Mouse (Mus musculus) ES-E14 (cell line): ENCODE measurements at regions not wholly inside any gene's neighbourhood (a gene's known extent, or its start where the extent isn't known, plus 50 kb on each side); places are given as distances from the start of the nearest gene placed in this dataset.

Experiments
- DNase-seq: peaks from one replicate; pipeline ENCODE4 v3.0.0-alpha.2; 2013; ENCODE audit warnings: low read depth, low spot score
- H3K27ac ChIP-seq: 2 replicates; pipeline ENCODE4 v1.5.1; 2012; ENCODE audit warnings: low read depth, mild to moderate bottlenecking, low read length, moderate library complexity, mixed read lengths; ENCODE audit not compliant: poor library complexity, insufficient read depth, severe bottlenecking
- H3K36me3 ChIP-seq: 2 replicates; pipeline ENCODE4 v1.6.1; 2012; ENCODE audit warnings: mild to moderate bottlenecking, low read length, moderate library complexity, mixed read lengths; ENCODE audit not compliant: control insufficient read depth, poor library complexity, insufficient read depth, severe bottlenecking
- H3K4me1 ChIP-seq, 2 experiments: fragments of 150-350 bp in 1 of 2; sonication (generic) in 1 of 2; 2 replicates each; pipeline ENCODE4 v1.6.1; 2012; ENCODE audit warnings: low read length in 2 of 2, mild to moderate bottlenecking in 1 of 2, mixed read lengths in 1 of 2; ENCODE audit not compliant: control insufficient read depth in 2 of 2, insufficient read depth in 2 of 2, poor library complexity in 1 of 2
- H3K4me3 ChIP-seq, 2 experiments: fragments of 150-350 bp in 1 of 2; sonication (generic) in 1 of 2; 2 replicates each; pipeline ENCODE4 v1.5.1; 2012; ENCODE audit warnings: low read length in 2 of 2, low read depth in 1 of 2, mild to moderate bottlenecking in 1 of 2, mixed read lengths in 1 of 2; ENCODE audit not compliant: insufficient read depth in 1 of 2, poor library complexity in 1 of 2, severe bottlenecking in 1 of 2
- H3K9ac ChIP-seq: 2 replicates; pipeline ENCODE4 v1.6.1; 2012; ENCODE audit warnings: low read depth, mild to moderate bottlenecking, low read length, mixed read lengths; ENCODE audit not compliant: poor library complexity, insufficient read depth, severe bottlenecking
- H3K9me3 ChIP-seq: fragments of 150-350 bp; sonication (generic); 2 replicates; pipeline ENCODE4 v1.6.1; 2012; ENCODE audit warnings: low read depth, mild to moderate bottlenecking, low read length; ENCODE audit not compliant: control insufficient read depth, insufficient read depth
- CHD2 ChIP-seq: IDR thresholded peaks from 2 replicates; pipeline ENCODE4 v1.6.1; 2014; ENCODE audit warnings: mild to moderate bottlenecking, low read depth, low read length, inconsistent platforms
- HCFC1 ChIP-seq: IDR thresholded peaks from 2 replicates; pipeline ENCODE4 v1.6.1; 2012; ENCODE audit warnings: low read length, inconsistent platforms, borderline replicate concordance; ENCODE audit not compliant: insufficient read depth
- MAFK ChIP-seq: IDR thresholded peaks from 2 replicates; pipeline ENCODE4 v1.6.1; 2014; ENCODE audit warnings: mild to moderate bottlenecking, low read depth, low read length, inconsistent platforms; ENCODE audit not compliant: insufficient read depth
- ZC3H11A ChIP-seq: IDR thresholded peaks from 2 replicates; pipeline ENCODE4 v1.6.1; 2012; ENCODE audit warnings: low read depth, mild to moderate bottlenecking, inconsistent platforms, low read length, borderline replicate concordance
- ZNF384 ChIP-seq: IDR thresholded peaks from 2 replicates; pipeline ENCODE4 v1.6.1; 2012; ENCODE audit warnings: low read depth, low read length, inconsistent platforms
- in situ Hi-C, 2 experiments: fragments of 600-800 bp; cut with MboI; formaldehyde crosslinking; loops; one replicate each; pipeline ENCODE4 v1.15.1; 2025; ENCODE audit warnings: low sequenced_read_pairs in 2 of 2, inconsistent platforms in 1 of 2; ENCODE audit not compliant: unreplicated experiment in 2 of 2

GRCm38 (mm10) chr3:117217952-117218351 lies 142.7 kb downstream of the Plppr4 start:
- in situ Hi-C loops: no loop called here
- Histone ChIP-seq H3K27ac (no peak overlapping the region), H3K9me3 (no peaks in the 10 kb centered on the region), H3K36me3 (no peaks in the 10 kb centered on the region), H3K9ac (no peak overlapping the region), H3K4me1 (no peaks in the 10 kb centered on the region), H3K4me3 (no peak overlapping the region)
- no peak for DNase-seq
- TF ChIP-seq ZNF384 (no peak), ZC3H11A (no peak)

- Histone ChIP-seq H3K9ac (no peak overlapping the region), H3K4me3 (no peak overlapping the region), H3K36me3 (no peaks in the 10 kb centered on the region), H3K27ac (no peak overlapping the region), H3K9me3 (no peaks in the 10 kb centered on the region), H3K4me1 (no peaks in the 10 kb centered on the region)
- TF ChIP-seq MAFK (peak; percentile 83), ZNF384 (no peak), ZC3H11A (no peak)
- DNase-seq: no peak
- in situ Hi-C loops: no loop called here
Measured at GRCm38 (mm10) chr3:117191903-117192302, 168.8 kb downstream of the Plppr4 start.

GRCm38 (mm10) chr3:117188782-117189500 lies 171.7 kb downstream of the Plppr4 start:
- H3K9ac ChIP-seq: no peak overlapping the region
- no peaks in the 10 kb centered on the region for H3K36me3 ChIP-seq
- H3K4me3 ChIP-seq: no peak overlapping the region
- in situ Hi-C loops: no loop called here
- H3K4me1 ChIP-seq: no peaks in the 10 kb centered on the region
- TF ChIP-seq CHD2 (no peak), ZNF384 (no peak), ZC3H11A (no peak), HCFC1 (no peak), MAFK (no peak)
- no peak overlapping the region for H3K27ac ChIP-seq
- H3K9me3 ChIP-seq: no peaks in the 10 kb centered on the region
- DNase-seq: no peak

GRCm38 (mm10) chr3:117183654-117184184 lies 177.0 kb downstream of the Plppr4 start:
- H3K27ac ChIP-seq: no peak overlapping the region
- no peaks in the 10 kb centered on the region for H3K4me1 ChIP-seq
- no peak overlapping the region for H3K4me3 ChIP-seq
- TF ChIP-seq CHD2 (no peak), ZC3H11A (no peak), HCFC1 (no peak), ZNF384 (no peak), MAFK (no peak)
- DNase-seq: no peak
- H3K9me3 ChIP-seq: no peaks in the 10 kb centered on the region
- H3K9ac ChIP-seq: no peak overlapping the region
- in situ Hi-C loops: no loop called here
- H3K36me3 ChIP-seq: no peaks in the 10 kb centered on the region

- Histone ChIP-seq H3K27ac (no peak overlapping the region), H3K4me1 (no peaks in the 10 kb centered on the region), H3K36me3 (no peaks in the 10 kb centered on the region), H3K9ac (no peak overlapping the region), H3K4me3 (no peak overlapping the region), H3K9me3 (no peaks in the 10 kb centered on the region)
- no peak for DNase-seq
- TF ChIP-seq ZNF384 (no peak), ZC3H11A (no peak), MAFK (no peak), CHD2 (no peak), HCFC1 (no peak)
- in situ Hi-C loops: no loop called here
Measured at GRCm38 (mm10) chr3:117169740-117170139, 190.9 kb downstream of the Plppr4 start.
